Mouse (Mus musculus): ENCODE data around the gene Zranb1. TPM values are rescaled to one million over a fixed set of nuclear protein-coding genes. Genes with fewer than 3 reads are reported as not detected.
A peak's percentile ranks its signal among the peaks of the same experiment; 100 is the strongest.

The Zranb1 gene
- polyA plus RNA-seq, 1 experiment from 2014 or later, result 32.6 TPM

- DNase-seq (ENCODE audit: low spot score) (peak; percentile 80), ATAC-seq (ENCODE audit: low FRiP score) (peak; percentile 74)
- WGBS, result 42% methylated on average over 9 of the region's 9 CpGs
- Histone ChIP-seq H3K9me3 (ENCODE audit: control insufficient read depth, low read length) (no peaks in the 10 kb centered on the region), H3K27me3 (ENCODE audit: control insufficient read depth, insufficient read depth, low read length) (no peaks in the 10 kb centered on the region), H3K4me1 (replicated peaks; ENCODE audit: control insufficient read depth, insufficient read depth, low read length) (peaks cover 20% of the 10 kb centered on the region), H3K4me3 (replicated peaks; ENCODE audit: low read length) (no peak overlapping the region), H3K36me3 (replicated peaks; ENCODE audit: control insufficient read depth, insufficient read depth) (no peaks in the 10 kb centered on the region), H3K9ac (no peak overlapping the region), H3K27ac (no peak overlapping the region), H3K4me2 (replicated peaks) (no peak overlapping the region)
These were observed 101.8 kb downstream of the Zranb1 start for GRCm38 (mm10) chr7:133032589-133033203.

- no peak overlapping the region for H3K4me3 ChIP-seq (replicated peaks; ENCODE audit: low read length)
- no peak overlapping the region for H3K9ac ChIP-seq
- peaks cover 27% of the 10 kb centered on the region for H3K4me1 ChIP-seq (replicated peaks; ENCODE audit: control insufficient read depth, insufficient read depth, low read length)
- no peak for DNase-seq (ENCODE audit: low spot score)
- no peaks in the 10 kb centered on the region for H3K36me3 ChIP-seq (replicated peaks; ENCODE audit: control insufficient read depth, insufficient read depth)
- ATAC-seq (ENCODE audit: low FRiP score), result no peak
- no peak overlapping the region for H3K4me2 ChIP-seq (replicated peaks)
- no peak overlapping the region for H3K27ac ChIP-seq
- no peaks in the 10 kb centered on the region for H3K27me3 ChIP-seq (ENCODE audit: control insufficient read depth, insufficient read depth, low read length)
- H3K9me3 ChIP-seq (ENCODE audit: control insufficient read depth, low read length), result no peaks in the 10 kb centered on the region
These were observed 105.0 kb downstream of the Zranb1 start for GRCm38 (mm10) chr7:133035901-133036300.

Other genes starting within 250 kb of the Zranb1 start
- gene Fam53b, start 117.3 kb upstream of the Zranb1 start, polyA plus RNA-seq (2014; fragmentation: Nextera tagmentation; extraction: Ambion mirVana), result 13.3 and 16.6 TPM in 2 replicates
- 85.1 and 86.7 TPM in 2 replicates for gene Eef1akmt2, start 78.5 kb upstream of the Zranb1 start, polyA plus RNA-seq (2014; fragmentation: Nextera tagmentation; extraction: Ambion mirVana)
- 36.4 and 44.9 TPM in 2 replicates for gene Abraxas2, start 71.9 kb upstream of the Zranb1 start, polyA plus RNA-seq (2014; fragmentation: Nextera tagmentation; extraction: Ambion mirVana)
- gene Fgfr2, start 192.2 kb downstream of the Zranb1 start, polyA plus RNA-seq (2014; fragmentation: Nextera tagmentation; extraction: Ambion mirVana), result 29.1 and 43.5 TPM in 2 replicates
- gene Ctbp2, start 193.2 kb downstream of the Zranb1 start, polyA plus RNA-seq (2014; fragmentation: Nextera tagmentation; extraction: Ambion mirVana), result 68.7 and 72.6 TPM in 2 replicates

All from hindbrain, embryonic 14.5 days (tissue).